ENCODE assay signal across 8 mouse cellular contexts in the genomic region with DNA sequence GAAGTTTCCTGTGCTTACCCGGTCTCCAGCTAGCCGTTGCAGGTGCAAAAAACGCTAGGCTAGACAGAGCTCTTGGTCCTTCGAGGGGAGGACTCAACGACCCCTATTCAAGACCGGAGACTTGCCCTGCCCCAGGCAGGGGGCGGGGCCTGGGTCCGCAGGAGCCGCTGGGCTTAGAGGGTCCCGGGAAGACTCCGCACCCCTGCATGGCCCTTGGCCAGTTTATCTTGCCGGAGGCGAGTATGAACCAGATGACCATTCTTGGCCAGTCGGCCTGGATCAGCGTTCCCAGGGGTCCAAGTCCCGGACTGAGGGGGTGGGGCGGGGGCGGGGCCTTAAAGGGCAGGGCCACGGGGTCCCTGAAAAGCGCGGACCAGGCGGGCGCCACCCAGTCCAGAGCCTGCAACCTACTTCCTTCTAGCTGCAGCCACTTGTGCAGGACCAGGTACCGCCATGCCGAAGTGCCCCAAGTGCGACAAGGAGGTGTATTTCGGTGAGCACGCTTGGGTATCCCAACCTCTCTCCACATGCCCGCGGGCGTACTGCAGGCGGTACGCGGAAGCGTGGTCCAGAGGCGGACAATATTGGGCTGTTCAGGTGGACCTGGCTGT. TPM values are rescaled to one million over a fixed set of nuclear protein-coding genes. Genes with fewer than 3 reads are reported as not detected.
DNase-seq lines count a peak whose midpoint lies in the region; ATAC-seq and TF ChIP-seq lines count a peak whose summit lies in the region.

No protein-coding gene starts in this region.

- peak overlapping the region; percentile 67 for H3K4me3 ChIP-seq in intestine, embryonic 16.5 days (ENCODE audit: low read length)
- H3K4me3 ChIP-seq in lung, embryonic 14.5 days (ENCODE audit: low read depth, low read length) = peak overlapping the region; percentile 53

- TF ChIP-seq POLR2A in brain, embryonic 14.5 days (IDR thresholded peaks at IDR 0.05; ENCODE audit: borderline replicate concordance, extremely low read depth, insufficient read depth, insufficient read length, poor library complexity, severe bottlenecking) = no peak

- no peaks in the 10 kb centered on the region; the same call in 1 of the 2 replicates for H3K27me3 ChIP-seq in intestine, embryonic 16.5 days (replicated peaks; ENCODE audit: control insufficient read depth, insufficient read depth, low read length)
- H3K27me3 ChIP-seq in lung, embryonic 14.5 days (ENCODE audit: insufficient read depth, low read length) = peaks cover 18% of the 10 kb centered on the region; the same call in 1 of the 2 replicates

- under 1% methylated on average over 36 of the region's 36 CpGs for WGBS in intestine, embryonic 16.5 days
- 1% methylated on average over 36 of the region's 36 CpGs for WGBS in lung, embryonic 14.5 days

- H3K9me3 ChIP-seq in intestine, embryonic 16.5 days (ENCODE audit: control insufficient read depth, low read length) = no peaks in the 10 kb centered on the region
- no peaks in the 10 kb centered on the region for H3K9me3 ChIP-seq in lung, embryonic 14.5 days (ENCODE audit: low read depth, low read length)

- H3K4me1 ChIP-seq in intestine, embryonic 16.5 days (ENCODE audit: control insufficient read depth, insufficient read depth, low read length) = peaks cover 40% of the 10 kb centered on the region
- peaks cover 5% of the 10 kb centered on the region; the same call in 1 of the 2 replicates for H3K4me1 ChIP-seq in lung, embryonic 14.5 days (ENCODE audit: insufficient read depth)

- peak; percentile 17 for ATAC-seq in granulocyte monocyte progenitor cell, adult 5-6 weeks (replicated peaks; ENCODE audit: poor library complexity, severe bottlenecking)
- ATAC-seq in intestine, embryonic 16.5 days = no peak
- ATAC-seq in lung, embryonic 14.5 days (ENCODE audit: insufficient read depth) = no peak

- H3K36me3 ChIP-seq in intestine, embryonic 16.5 days (ENCODE audit: control insufficient read depth, insufficient read depth, low read length) = no peaks in the 10 kb centered on the region
- H3K36me3 ChIP-seq in lung, embryonic 14.5 days (ENCODE audit: insufficient read depth) = no peaks in the 10 kb centered on the region

- peak; percentile 61 for DNase-seq in CD4-positive helper T cell, adult 2 months (ENCODE audit: low read depth, low spot score)
- DNase-seq in brain, embryonic 14.5 days (ENCODE audit: low read depth) = peak; percentile 38
- peak; percentile 48 for DNase-seq in lung, embryonic 14.5 days
- peak; percentile 45 for DNase-seq in retina, embryonic 14.5 days (ENCODE audit: low spot score)
- no peak for DNase-seq in right cerebral cortex, adult 18-20 months
- no peak for DNase-seq in frontal cortex, adult 2 months (ENCODE audit: extremely low spot score in 1 of 2, low spot score in 1 of 2)

- peak overlapping the region; percentile 73 for H3K9ac ChIP-seq in intestine, embryonic 16.5 days (ENCODE audit: low read depth, low read length)
- peak overlapping the region; percentile 48 for H3K9ac ChIP-seq in lung, embryonic 14.5 days

- H3K4me2 ChIP-seq in intestine, embryonic 16.5 days (ENCODE audit: low read depth, low read length) = peak overlapping the region; percentile 92
- H3K4me2 ChIP-seq in lung, embryonic 14.5 days = peak overlapping the region; percentile 86

- peak overlapping the region; percentile 9; the same call in 1 of the 2 replicates for H3K27ac ChIP-seq in intestine, embryonic 16.5 days (ENCODE audit: low read length)
- no peak overlapping the region for H3K27ac ChIP-seq in lung, embryonic 14.5 days (ENCODE audit: low read depth)

- no peak for TF ChIP-seq CTCF in brain, embryonic 14.5 days (IDR thresholded peaks at IDR 0.05; ENCODE audit: borderline replicate concordance, extremely low read depth, insufficient read depth, insufficient read length)
- TF ChIP-seq CTCF in lung, embryonic 14.5 days (IDR thresholded peaks at IDR 0.05; ENCODE audit: low read depth) = no peak

RNA-seq across cellular contexts. Expression of gene Tedc1, which starts 4.5 kb away (rescaled TPM):
- 12.9 and 18.0 TPM in 2 replicates for polyA plus RNA-seq in brain, embryonic 14.5 days (2012; rRNA removed)
- total RNA-seq in granulocyte monocyte progenitor cell, adult 5-6 weeks (2014; fragmentation: Nextera tagmentation) = 6.5 and 11.1 TPM in 2 replicates
- 6.1 and 22.6 TPM in 2 replicates for total RNA-seq in granulocyte monocyte progenitor cell, adult 5-6 weeks (2017)
- polyA plus RNA-seq in intestine, embryonic 16.5 days (2015; fragmentation: Nextera tagmentation; extraction: Ambion mirVana) = 21.4 and 22.7 TPM in 2 replicates
- polyA plus RNA-seq in lung, embryonic 14.5 days (2014; fragmentation: Nextera tagmentation; extraction: Ambion mirVana) = 35.1 and 35.4 TPM in 2 replicates
- 1.1 and 1.8 TPM in 2 replicates for polyA plus RNA-seq in frontal cortex, adult 2 months (2012; rRNA removed)

RNA-seq across cellular contexts. Expression of gene Crip1, which starts 5.7 kb away (rescaled TPM):
- polyA plus RNA-seq in brain, embryonic 14.5 days (2012; rRNA removed) = 53.9 and 64.2 TPM in 2 replicates
- total RNA-seq in granulocyte monocyte progenitor cell, adult 5-6 weeks (2014; fragmentation: Nextera tagmentation) = 161 and 242 TPM in 2 replicates
- 84.6 and 103 TPM in 2 replicates for total RNA-seq in granulocyte monocyte progenitor cell, adult 5-6 weeks (2017)
- polyA plus RNA-seq in intestine, embryonic 16.5 days (2015; fragmentation: Nextera tagmentation; extraction: Ambion mirVana) = 489 and 523 TPM in 2 replicates
- polyA plus RNA-seq in lung, embryonic 14.5 days (2014; fragmentation: Nextera tagmentation; extraction: Ambion mirVana) = 237 and 267 TPM in 2 replicates
- polyA plus RNA-seq in frontal cortex, adult 2 months (2012; rRNA removed) = 87.6 and 94.9 TPM in 2 replicates

RNA-seq across cellular contexts. Expression of gene Crip2, which starts 11.7 kb away (rescaled TPM):
- polyA plus RNA-seq in brain, embryonic 14.5 days (2012; rRNA removed) = 303 and 373 TPM in 2 replicates
- not detected in 2 replicates for total RNA-seq in granulocyte monocyte progenitor cell, adult 5-6 weeks (2014; fragmentation: Nextera tagmentation)
- 0.46 TPM in 1 of 2 replicates, not detected in the other for total RNA-seq in granulocyte monocyte progenitor cell, adult 5-6 weeks (2017)
- polyA plus RNA-seq in intestine, embryonic 16.5 days (2015; fragmentation: Nextera tagmentation; extraction: Ambion mirVana) = 124 and 130 TPM in 2 replicates
- polyA plus RNA-seq in lung, embryonic 14.5 days (2014; fragmentation: Nextera tagmentation; extraction: Ambion mirVana) = 266 and 273 TPM in 2 replicates
- 249 and 252 TPM in 2 replicates for polyA plus RNA-seq in frontal cortex, adult 2 months (2012; rRNA removed)

RNA-seq across cellular contexts. Expression of gene Tmem121, which starts 34.0 kb away (rescaled TPM):
- polyA plus RNA-seq in brain, embryonic 14.5 days (2012; rRNA removed) = 66.9 and 78.8 TPM in 2 replicates
- 0.17 TPM in 1 of 2 replicates, not detected in the other for total RNA-seq in granulocyte monocyte progenitor cell, adult 5-6 weeks (2014; fragmentation: Nextera tagmentation)
- total RNA-seq in granulocyte monocyte progenitor cell, adult 5-6 weeks (2017) = not detected in 2 replicates
- polyA plus RNA-seq in intestine, embryonic 16.5 days (2015; fragmentation: Nextera tagmentation; extraction: Ambion mirVana) = 5.6 and 5.8 TPM in 2 replicates
- 4.3 and 6.1 TPM in 2 replicates for polyA plus RNA-seq in lung, embryonic 14.5 days (2014; fragmentation: Nextera tagmentation; extraction: Ambion mirVana)
- 40.3 and 42.0 TPM in 2 replicates for polyA plus RNA-seq in frontal cortex, adult 2 months (2012; rRNA removed)

RNA-seq across cellular contexts. Expression of gene Mta1, which starts 53.7 kb away (rescaled TPM):
- polyA plus RNA-seq in brain, embryonic 14.5 days (2012; rRNA removed) = 124 and 134 TPM in 2 replicates
- total RNA-seq in granulocyte monocyte progenitor cell, adult 5-6 weeks (2014; fragmentation: Nextera tagmentation) = 73.6 and 85.1 TPM in 2 replicates
- total RNA-seq in granulocyte monocyte progenitor cell, adult 5-6 weeks (2017) = 21.0 and 27.6 TPM in 2 replicates
- 8.0 TPM in 2 replicates for polyA plus RNA-seq in intestine, embryonic 16.5 days (2015; fragmentation: Nextera tagmentation; extraction: Ambion mirVana)
- 22.8 and 24.1 TPM in 2 replicates for polyA plus RNA-seq in lung, embryonic 14.5 days (2014; fragmentation: Nextera tagmentation; extraction: Ambion mirVana)
- polyA plus RNA-seq in frontal cortex, adult 2 months (2012; rRNA removed) = 66.4 and 69.3 TPM in 2 replicates

Comparison
In these comparisons a context has a peak if more than half of its experiments do, and no peak if none do; other contexts are left out.
1. DNase-seq: peak in CD4-positive helper T cell, adult 2 months (single experiment), brain, embryonic 14.5 days (single experiment), lung, embryonic 14.5 days (single experiment) and retina, embryonic 14.5 days (single experiment); none in right cerebral cortex, adult 18-20 months (single experiment) and frontal cortex, adult 2 months (0 of 2).